Mouse (Mus musculus): ENCODE measurements around the gene Kcnk12.

DNA sequence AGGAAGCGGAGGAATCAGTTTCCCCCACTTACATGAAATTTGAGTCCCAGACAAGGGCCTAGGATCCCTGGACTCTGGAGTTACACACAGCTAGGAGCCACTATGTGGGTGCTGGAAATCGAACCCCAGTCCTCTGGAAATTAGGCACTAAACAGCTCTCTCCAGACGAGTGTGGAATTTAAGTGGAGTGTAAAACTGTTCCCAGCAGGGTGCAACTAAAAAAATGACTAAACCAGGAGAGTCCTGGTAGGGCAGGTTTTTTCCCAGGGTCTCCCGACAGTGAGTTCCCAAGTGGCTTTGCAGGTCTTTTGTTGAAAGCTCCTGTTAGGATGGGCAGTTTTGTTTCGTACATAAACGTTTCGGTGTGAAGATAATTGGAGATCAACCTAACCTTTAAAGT, 73.1 kb downstream of the Kcnk12 start:
- TF ChIP-seq CTCF (conservative IDR thresholded peaks at IDR 0.05 in 1 of 2, IDR thresholded peaks at IDR 0.05 in 1 of 2; ENCODE audit: low read depth in 2 of 2, low read length in 2 of 2) (no peak), POLR2A (IDR thresholded peaks at IDR 0.05; ENCODE audit: low read depth, low read length) (no peak), ZMIZ1 (IDR thresholded peaks at IDR 0.05; ENCODE audit: low read depth, low read length) (no peak), HCFC1 (IDR thresholded peaks at IDR 0.05; ENCODE audit: low read depth, low read length) (no peak), KAT2A (IDR thresholded peaks at IDR 0.05; ENCODE audit: insufficient replicate concordance, low read length) (no peak), MAZ (IDR thresholded peaks at IDR 0.05; ENCODE audit: low read depth, low read length) (no peak), ELF1 (IDR thresholded peaks at IDR 0.05; ENCODE audit: low read depth, low read length) (no peak), EP300 (IDR thresholded peaks at IDR 0.05; ENCODE audit: low read length) (no peak), CHD2 (IDR thresholded peaks at IDR 0.05; ENCODE audit: low read length) (no peak), USF2 (conservative IDR thresholded peaks at IDR 0.05; ENCODE audit: low read depth, low read length) (no peak), GABPA (IDR thresholded peaks at IDR 0.05; ENCODE audit: insufficient replicate concordance, low read depth, low read length) (no peak), MAFK (IDR thresholded peaks at IDR 0.05; ENCODE audit: insufficient replicate concordance, low read length) (no peak), TCF12 (IDR thresholded peaks at IDR 0.05; ENCODE audit: low read depth, low read length) (no peak), ETS1 (conservative IDR thresholded peaks at IDR 0.05; ENCODE audit: low read depth, low read length) (no peak)
